In genomic region chr6:117279297-117279696, GRCm38 (mm10) we compare ENCODE assay signal across 10 mouse cellular contexts.
DNase-seq lines count a peak whose midpoint lies in the region; ATAC-seq lines count a peak whose summit lies in the region.
"Had no signal": no experiment of that assay in that cellular context is flagged by ENCODE, and none has a peak within 500 bp of the region (broad histone marks: within the 10 kb centered on the region; RNA-seq: fewer than 3 reads in every experiment).

No protein-coding gene starts in this region.

- no peak overlapping the region for H3K9ac ChIP-seq in heart, embryonic 12.5 days
- H3K9ac ChIP-seq: liver, embryonic 15.5 days had no signal

- H3K36me3 ChIP-seq in heart, embryonic 12.5 days: no peaks in the 10 kb centered on the region
- H3K36me3 ChIP-seq: liver, embryonic 15.5 days had no signal

- no peak for ATAC-seq in heart, embryonic 12.5 days (ENCODE audit: insufficient number of reproducible peaks, low FRiP score)

- peak overlapping the region; percentile 28; the same call in 1 of the 2 replicates for H3K4me2 ChIP-seq in heart, embryonic 12.5 days
- H3K4me2 ChIP-seq: liver, embryonic 15.5 days had no signal

- H3K27ac ChIP-seq in heart, embryonic 12.5 days (ENCODE audit: poor library complexity, severe bottlenecking): peak overlapping the region; percentile 59; the same call in 1 of the 2 replicates
- H3K27ac ChIP-seq: liver, embryonic 15.5 days had no signal

- no peaks in the 10 kb centered on the region for H3K9me3 ChIP-seq in heart, embryonic 12.5 days (replicated peaks)
- H3K9me3 ChIP-seq: liver, embryonic 15.5 days had no signal

- H3K4me1 ChIP-seq in heart, embryonic 12.5 days (replicated peaks): peaks cover 31% of the 10 kb centered on the region
- H3K4me1 ChIP-seq: liver, embryonic 15.5 days; megakaryocyte, embryonic 14.5 days had no signal

- no peaks in the 10 kb centered on the region for H3K27me3 ChIP-seq in heart, embryonic 12.5 days (replicated peaks)
- H3K27me3 ChIP-seq: liver, embryonic 15.5 days; megakaryocyte, embryonic 14.5 days had no signal

- H3K4me3 ChIP-seq in heart, embryonic 12.5 days: no peak overlapping the region
- H3K4me3 ChIP-seq: liver, embryonic 15.5 days; megakaryocyte, embryonic 14.5 days had no signal

- peak; percentile 20 for DNase-seq in layer of hippocampus, adult 9-11 months
- DNase-seq in layer of hippocampus, adult 11-12 months (ENCODE audit: low spot score): no peak
- DNase-seq in brain, adult 2 months (ENCODE audit: low read depth, low spot score): peak; percentile 77
- peak; percentile 32 for DNase-seq in cerebellum, adult 11-12 months
- no peak for DNase-seq in spleen, adult 18-20 months
- no peak for DNase-seq in kidney, adult 11 months
- DNase-seq in layer of hippocampus, postnatal 25 days (ENCODE audit: extremely low spot score in 1 of 2, low spot score in 1 of 2): no peak

Comparison
In these comparisons a context has a peak if more than half of its experiments do, and no peak if none do; other contexts are left out.
1. DNase-seq: peak in layer of hippocampus, adult 9-11 months (single experiment), brain, adult 2 months (single experiment) and cerebellum, adult 11-12 months (single experiment); none in layer of hippocampus, adult 11-12 months (single experiment), spleen, adult 18-20 months (0 of 2), kidney, adult 11 months (single experiment) and layer of hippocampus, postnatal 25 days (0 of 2).